Mouse (Mus musculus): Measurements from ENCODE around the gene Ccdc157. TPM values are rescaled to one million over a fixed set of nuclear protein-coding genes. Genes with fewer than 3 reads are reported as not detected.

Gene Ccdc157
- polyA plus RNA-seq (2012; rRNA removed) = 0.88 and 0.97 TPM in 2 replicates
- polyA plus RNA-seq (2014; fragmentation: Nextera tagmentation; extraction: Ambion mirVana) = 0.32 and 0.47 TPM in 2 replicates

GRCm38 (mm10) chr11:4159808-4160708 is at the start of gene Ccdc157, which contains the start of gene Sf3a1:
Gene Ccdc157 (minus strand): TSS chr11:4160293.
Gene Sf3a1 (plus strand): TSS chr11:4160350.
- TF ChIP-seq CTCF (IDR thresholded peaks at IDR 0.05; ENCODE audit: low read depth) (peak; percentile 39), EP300 (IDR thresholded peaks at IDR 0.05; ENCODE audit: low read depth) (no peak)
- peak; percentile 95 for ATAC-seq (ENCODE audit: insufficient read depth)
- Histone ChIP-seq H3K27me3 (ENCODE audit: control insufficient read depth, insufficient read depth, low read length) (no peaks in the 10 kb centered on the region), H3K36me3 (replicated peaks; ENCODE audit: control insufficient read depth, insufficient read depth, low read depth) (peaks cover 36% of the 10 kb centered on the region), H3K4me2 (ENCODE audit: low read depth) (peak within 1 kb of the TSS; percentile 89), H3K27ac (peak within 1 kb of the TSS; percentile 49), H3K4me1 (replicated peaks; ENCODE audit: control insufficient read depth in 2 of 2, insufficient read depth in 2 of 2, low read length in 1 of 2) (peaks cover 11 to 21% of the 10 kb centered on the region in 2 experiments), H3K9ac (replicated peaks) (peak within 1 kb of the TSS; percentile 83), H3K9me3 (ENCODE audit: control insufficient read depth, low read length) (no peaks in the 10 kb centered on the region), H3K4me3 (ENCODE audit: insufficient read depth in 1 of 2, low read depth in 2 of 2, low read length in 2 of 2) (peak within 1 kb of the TSS; percentile 73 to 87)
- peak; percentile 82 to 83 (median 82) for DNase-seq (ENCODE audit: low read depth in 3 of 3, low spot score in 3 of 3)
- WGBS (ENCODE audit: insufficient replicate concordance) = 1% methylated on average over 54 of the region's 54 CpGs

GRCm38 (mm10) chr11:4209556-4209955 is 49.5 kb upstream of the Ccdc157 start:
- H3K9me3 ChIP-seq (ENCODE audit: control insufficient read depth, low read length) = no peaks in the 10 kb centered on the region
- no peak overlapping the region for H3K9ac ChIP-seq (replicated peaks)
- no peak for DNase-seq (ENCODE audit: low read depth in 3 of 3, low spot score in 3 of 3)
- WGBS (ENCODE audit: insufficient replicate concordance) = 62% methylated on average over 5 of the region's 5 CpGs
- TF ChIP-seq CTCF (IDR thresholded peaks at IDR 0.05; ENCODE audit: low read depth) (peak; percentile 66), EP300 (IDR thresholded peaks at IDR 0.05; ENCODE audit: low read depth) (no peak)
- no peak overlapping the region for H3K4me2 ChIP-seq (ENCODE audit: low read depth)
- no peaks in the 10 kb centered on the region for H3K36me3 ChIP-seq (replicated peaks; ENCODE audit: control insufficient read depth, insufficient read depth, low read depth)
- no peak overlapping the region for H3K27ac ChIP-seq
- ATAC-seq (ENCODE audit: insufficient read depth) = no peak
- no peaks in the 10 kb centered on the region for H3K27me3 ChIP-seq (ENCODE audit: control insufficient read depth, insufficient read depth, low read length)
- H3K4me1 ChIP-seq (replicated peaks; ENCODE audit: control insufficient read depth in 2 of 2, insufficient read depth in 2 of 2, low read length in 1 of 2) = no peaks in the 10 kb centered on the region
- no peak overlapping the region for H3K4me3 ChIP-seq (ENCODE audit: insufficient read depth in 1 of 2, low read depth in 2 of 2, low read length in 2 of 2)

- Histone ChIP-seq H3K27me3 (ENCODE audit: control insufficient read depth, insufficient read depth, low read length) (no peaks in the 10 kb centered on the region), H3K4me2 (ENCODE audit: low read depth) (no peak overlapping the region), H3K4me1 (replicated peaks; ENCODE audit: control insufficient read depth in 2 of 2, insufficient read depth in 2 of 2, low read length in 1 of 2) (peaks cover 0 to 7% of the 10 kb centered on the region in 2 experiments; a peak in 2 of 4 replicates), H3K9me3 (ENCODE audit: control insufficient read depth, low read length) (no peaks in the 10 kb centered on the region), H3K27ac (no peak overlapping the region), H3K36me3 (replicated peaks; ENCODE audit: control insufficient read depth, insufficient read depth, low read depth) (no peaks in the 10 kb centered on the region), H3K4me3 (ENCODE audit: insufficient read depth in 1 of 2, low read depth in 2 of 2, low read length in 2 of 2) (no peak overlapping the region), H3K9ac (replicated peaks) (no peak overlapping the region)
- WGBS (ENCODE audit: insufficient replicate concordance) = 78% methylated on average over 9 of the region's 9 CpGs
- TF ChIP-seq EP300 (IDR thresholded peaks at IDR 0.05; ENCODE audit: low read depth) (no peak), CTCF (IDR thresholded peaks at IDR 0.05; ENCODE audit: low read depth) (no peak)
- no peak for ATAC-seq (ENCODE audit: insufficient read depth)
- DNase-seq (ENCODE audit: low read depth in 3 of 3, low spot score in 3 of 3) = no peak
Observed at GRCm38 (mm10) chr11:4207655-4208054, 47.6 kb upstream of the Ccdc157 start.

GRCm38 (mm10) chr11:4206563-4206962 is 46.5 kb upstream of the Ccdc157 start:
- TF ChIP-seq EP300 (IDR thresholded peaks at IDR 0.05; ENCODE audit: low read depth) = no peak
- 0 out of 2 replicates have a peak, but pooled peaks have one; percentile 2 for TF ChIP-seq CTCF (IDR thresholded peaks at IDR 0.05; ENCODE audit: low read depth)
- Histone ChIP-seq H3K9me3 (ENCODE audit: control insufficient read depth, low read length) (no peaks in the 10 kb centered on the region), H3K27ac (no peak overlapping the region), H3K36me3 (replicated peaks; ENCODE audit: control insufficient read depth, insufficient read depth, low read depth) (no peaks in the 10 kb centered on the region), H3K4me3 (ENCODE audit: insufficient read depth in 1 of 2, low read depth in 2 of 2, low read length in 2 of 2) (no peak overlapping the region), H3K4me2 (ENCODE audit: low read depth) (no peak overlapping the region), H3K9ac (replicated peaks) (no peak overlapping the region), H3K27me3 (ENCODE audit: control insufficient read depth, insufficient read depth, low read length) (no peaks in the 10 kb centered on the region), H3K4me1 (replicated peaks; ENCODE audit: control insufficient read depth in 2 of 2, insufficient read depth in 2 of 2, low read length in 1 of 2) (peaks cover 0 to 7% of the 10 kb centered on the region in 2 experiments; a peak in 2 of 4 replicates)
- WGBS (ENCODE audit: insufficient replicate concordance) = 26% methylated on average over 6 of the region's 6 CpGs
- DNase-seq (ENCODE audit: low read depth in 3 of 3, low spot score in 3 of 3) = no peak
- ATAC-seq (ENCODE audit: insufficient read depth) = no peak

GRCm38 (mm10) chr11:4205951-4206350 is 45.9 kb upstream of the Ccdc157 start:
- ATAC-seq (ENCODE audit: insufficient read depth) = no peak
- no peak for DNase-seq (ENCODE audit: low read depth in 3 of 3, low spot score in 3 of 3)
- H3K27ac ChIP-seq = no peak overlapping the region
- peaks cover 0 to 7% of the 10 kb centered on the region in 2 experiments; a peak in 2 of 4 replicates for H3K4me1 ChIP-seq (replicated peaks; ENCODE audit: control insufficient read depth in 2 of 2, insufficient read depth in 2 of 2, low read length in 1 of 2)
- H3K9me3 ChIP-seq (ENCODE audit: control insufficient read depth, low read length) = no peaks in the 10 kb centered on the region
- no peaks in the 10 kb centered on the region for H3K27me3 ChIP-seq (ENCODE audit: control insufficient read depth, insufficient read depth, low read length)
- H3K4me3 ChIP-seq (ENCODE audit: insufficient read depth in 1 of 2, low read depth in 2 of 2, low read length in 2 of 2) = no peak overlapping the region
- no peaks in the 10 kb centered on the region for H3K36me3 ChIP-seq (replicated peaks; ENCODE audit: control insufficient read depth, insufficient read depth, low read depth)
- no peak overlapping the region for H3K4me2 ChIP-seq (ENCODE audit: low read depth)
- H3K9ac ChIP-seq (replicated peaks) = no peak overlapping the region
- TF ChIP-seq EP300 (IDR thresholded peaks at IDR 0.05; ENCODE audit: low read depth) (no peak), CTCF (IDR thresholded peaks at IDR 0.05; ENCODE audit: low read depth) (no peak)
- 75% methylated on average over 7 of the region's 7 CpGs for WGBS (ENCODE audit: insufficient replicate concordance)

Measured in liver, embryonic 14.5 days (tissue).